Mouse (Mus musculus) spleen, adult 2 months (tissue): ENCODE data around the gene Calcrl. TPM values are rescaled to one million over a fixed set of nuclear protein-coding genes. Genes with fewer than 3 reads are reported as not detected.

Source experiments
- DNase-seq, 2 experiments: peaks; one replicate each; pipeline versions ENCODE4 v3.0.0 to v3.0.0-alpha.2; 2012 to 2021; ENCODE audit warnings: low spot score in 2 of 2, low read depth in 1 of 2
- H3K27ac ChIP-seq: fragments of 200-500 bp; 2 replicates; pipeline ENCODE4 v1.5.1; 2012; ENCODE audit warnings: low read length, inconsistent platforms; ENCODE audit not compliant: insufficient read depth
- H3K27me3 ChIP-seq: fragments of 200-500 bp; 2 replicates; pipeline ENCODE4 v1.6.1; 2012; ENCODE audit warnings: mild to moderate bottlenecking, moderate library complexity, low read length, inconsistent platforms; ENCODE audit not compliant: control insufficient read depth, insufficient read depth
- H3K36me3 ChIP-seq: fragments of 200-500 bp; 2 replicates; pipeline ENCODE4 v1.6.1; 2012; ENCODE audit warnings: mild to moderate bottlenecking, low read length, inconsistent platforms; ENCODE audit not compliant: control insufficient read depth, insufficient read depth
- H3K4me1 ChIP-seq: fragments of 200-500 bp; 2 replicates; pipeline ENCODE4 v1.6.1; 2011; ENCODE audit warnings: inconsistent platforms; ENCODE audit not compliant: control insufficient read depth, insufficient read depth, insufficient read length
- H3K4me3 ChIP-seq: fragments of 200-500 bp; 2 replicates; pipeline ENCODE4 v1.5.1; 2011; ENCODE audit warnings: mild to moderate bottlenecking, inconsistent platforms; ENCODE audit not compliant: insufficient read depth, insufficient read length; ENCODE audit errors: extremely low read depth
- CTCF ChIP-seq: fragments of 200-500 bp; IDR thresholded peaks from 2 replicates; pipeline ENCODE4 v1.5.1; 2011; ENCODE audit warnings: mild to moderate bottlenecking, inconsistent platforms; ENCODE audit not compliant: insufficient read depth, insufficient read length, insufficient replicate concordance; ENCODE audit errors: extremely low read depth
- POLR2A ChIP-seq: fragments of 200-500 bp; IDR thresholded peaks from 2 replicates; pipeline ENCODE4 v1.6.1; 2011; ENCODE audit warnings: low read depth, low read length, inconsistent platforms
- WGBS: fragments of 180-500 bp; shearing (Covaris S2); methylation state at CpG from one replicate; pipeline ENCODE4 v1.1.7; 2018; 5-methylcytosine and 5-hydroxymethylcytosine counted together
- polyA plus RNA-seq: library from polyadenylated mRNA; depleted of rRNA; stranded (reverse); fragments of >200 nt; gene quantifications from 2 replicates; pipeline ENCODE4 v1.2.3, GENCODE M21; 2012; rRNA removed

The Calcrl gene
- polyA plus RNA-seq, 1 experiment = 6.0 TPM

- 82% methylated on average over 7 of the region's 7 CpGs for WGBS
- TF ChIP-seq CTCF = no peak
- TF ChIP-seq POLR2A = no peak
- Histone ChIP-seq H3K4me1 (no peaks in the 10 kb centered on the region), H3K27me3 (no peaks in the 10 kb centered on the region), H3K27ac (no peak overlapping the region), H3K36me3 (no peaks in the 10 kb centered on the region), H3K4me3 (no peak overlapping the region)
- DNase-seq = no peak
Measured at GRCm38 (mm10) chr2:84288940-84289557, 136.2 kb downstream of the Calcrl start.

Other genes with a start within 250 kb of the Calcrl start
- 4.4 and 5.1 TPM in 2 replicates for gene Tfpi, start 51.4 kb upstream of the Calcrl start, polyA plus RNA-seq
- gene Ctnnd1, start 225.4 kb upstream of the Calcrl start, polyA plus RNA-seq = 12.3 and 14.7 TPM in 2 replicates
- gene Btbd18, start 233.7 kb upstream of the Calcrl start, polyA plus RNA-seq = not detected in 2 replicates
- 52.6 and 76.8 TPM in 2 replicates for gene Selenoh, start 245.4 kb upstream of the Calcrl start, polyA plus RNA-seq